Mouse (Mus musculus) liver, embryonic 12.5 days (tissue): Measurements from ENCODE around the gene Cyct. TPM values are rescaled to one million over a fixed set of nuclear protein-coding genes. Genes with fewer than 3 reads are reported as not detected.
A peak's percentile ranks its signal among the peaks of the same experiment; 100 is the strongest.

ENCODE experiments used
- ATAC-seq: fragments of 200-750 bp; cut with Nextera tagmentation; 2 replicates; pipeline ENCODE4 v1.8.0; 2017; ENCODE audit warnings: moderate number of reproducible peaks, mild to moderate bottlenecking, moderate library complexity
- H3K27ac ChIP-seq: fragments of 300-500 bp; sonication (generic); 2 replicates; pipeline ENCODE4 v1.5.1; 2016; ENCODE audit warnings: mild to moderate bottlenecking
- H3K27me3 ChIP-seq: fragments of 300-500 bp; sonication (generic); replicated peaks from 2 replicates; pipeline ENCODE4 v1.6.1; 2016; ENCODE audit warnings: mild to moderate bottlenecking, moderate library complexity
- H3K36me3 ChIP-seq: fragments of 300-500 bp; sonication (generic); 2 replicates; pipeline ENCODE4 v1.6.1; 2016; ENCODE audit warnings: mild to moderate bottlenecking, moderate library complexity
- H3K4me1 ChIP-seq: fragments of 300-500 bp; sonication (generic); 2 replicates; pipeline ENCODE4 v1.6.1; 2016
- H3K4me2 ChIP-seq: fragments of 300-500 bp; sonication (generic); 2 replicates; pipeline ENCODE4 v1.6.1; 2016; ENCODE audit warnings: mild to moderate bottlenecking, moderate library complexity
- H3K4me3 ChIP-seq: fragments of 300-500 bp; sonication (generic); 2 replicates; pipeline ENCODE4 v1.5.1; 2016; ENCODE audit warnings: mild to moderate bottlenecking, moderate library complexity
- H3K9ac ChIP-seq: fragments of 300-500 bp; sonication (generic); 2 replicates; pipeline ENCODE4 v1.6.1; 2016; ENCODE audit warnings: mild to moderate bottlenecking, moderate library complexity
- H3K9me3 ChIP-seq: fragments of 300-500 bp; sonication (generic); replicated peaks from 2 replicates; pipeline ENCODE4 v1.6.1; 2016; ENCODE audit warnings: mild to moderate bottlenecking, moderate library complexity
- whole genome bisulfite sequencing: fragments of 180-500 bp; shearing (Covaris S2); methylation state at CpG from one replicate; pipeline ENCODE4 v1.1.7; 2016; ENCODE audit not compliant: insufficient replicate concordance; 5-methylcytosine and 5-hydroxymethylcytosine counted together
- polyA plus RNA-seq: library from polyadenylated mRNA; unstranded; fragments of >200 nt; fragmentation: Nextera tagmentation; extraction: Ambion mirVana; gene quantifications from 2 replicates; pipeline ENCODE4 v1.2.1, GENCODE M21; 2016

Cyct gene
- polyA plus RNA-seq = not detected in 2 replicates

GRCm38 (mm10) chr2:76360226-76360625 is at the start of gene Cyct:
TSS of gene Cyct (minus strand) at chr2:76360450.
- no peak within 1 kb of the TSS for H3K27ac ChIP-seq
- H3K36me3 ChIP-seq = no peaks in the 10 kb centered on the region
- no peaks in the 10 kb centered on the region for H3K4me1 ChIP-seq
- WGBS = 74% methylated on average over 11 of the region's 11 CpGs
- H3K4me3 ChIP-seq = no peak within 1 kb of the TSS
- no peaks in the 10 kb centered on the region for H3K27me3 ChIP-seq
- no peaks in the 10 kb centered on the region for H3K9me3 ChIP-seq
- no peak within 1 kb of the TSS for H3K9ac ChIP-seq
- no peak within 1 kb of the TSS for H3K4me2 ChIP-seq
- no peak for ATAC-seq

GRCm38 (mm10) chr2:76409986-76410385 is 49.7 kb upstream of the Cyct start:
- H3K4me1 ChIP-seq = 0 out of 2 replicates have a peak, but pooled peaks cover 13% of the 10 kb centered on the region

GRCm38 (mm10) chr2:76409526-76409925 is 49.3 kb upstream of the Cyct start:
- WGBS = 32% methylated on average over 1 of the region's 1 CpGs
- peaks cover 52% of the 10 kb centered on the region for H3K27me3 ChIP-seq
- no peaks in the 10 kb centered on the region for H3K36me3 ChIP-seq
- H3K4me1 ChIP-seq = 0 out of 2 replicates have a peak, but pooled peaks cover 13% of the 10 kb centered on the region
- H3K27ac ChIP-seq = no peak overlapping the region
- ATAC-seq = no peak
- H3K4me2 ChIP-seq = no peak overlapping the region
- no peak overlapping the region for H3K4me3 ChIP-seq
- no peaks in the 10 kb centered on the region for H3K9me3 ChIP-seq
- H3K9ac ChIP-seq = no peak overlapping the region

More at GRCm38 (mm10) chr2:76409986-76410385, 49.7 kb upstream of the Cyct start:
- Histone ChIP-seq H3K27ac (no peak overlapping the region), H3K4me3 (no peak overlapping the region), H3K9ac (no peak overlapping the region), H3K27me3 (peaks cover 47% of the 10 kb centered on the region), H3K9me3 (no peaks in the 10 kb centered on the region), H3K36me3 (no peaks in the 10 kb centered on the region), H3K4me2 (no peak overlapping the region)
- ATAC-seq = no peak
- WGBS = 58% methylated on average over 2 of the region's 2 CpGs

GRCm38 (mm10) chr2:76406937-76407441 is 46.7 kb upstream of the Cyct start:
- WGBS = under 1% methylated on average over 49 of the region's 49 CpGs
- H3K27me3 ChIP-seq = peaks cover 72% of the 10 kb centered on the region
- 0 out of 2 replicates have a peak, but pooled peaks cover 13% of the 10 kb centered on the region for H3K4me1 ChIP-seq
- ATAC-seq = peak; percentile 50; the same call in 1 of the 2 replicates
- H3K9ac ChIP-seq = peak overlapping the region; percentile 60
- peak overlapping the region; percentile 62 for H3K4me3 ChIP-seq
- no peak overlapping the region for H3K27ac ChIP-seq
- peak overlapping the region; percentile 75 for H3K4me2 ChIP-seq
- H3K36me3 ChIP-seq = no peaks in the 10 kb centered on the region
- no peaks in the 10 kb centered on the region for H3K9me3 ChIP-seq

- ATAC-seq = peak; percentile 73
- Histone ChIP-seq H3K36me3 (no peaks in the 10 kb centered on the region), H3K4me3 (peak within 1 kb of the TSS; percentile 62), H3K4me1 (0 out of 2 replicates have a peak, but pooled peaks cover 13% of the 10 kb centered on the region), H3K4me2 (peak within 1 kb of the TSS; percentile 75), H3K9ac (peak within 1 kb of the TSS; percentile 60), H3K9me3 (no peaks in the 10 kb centered on the region), H3K27me3 (peaks cover 72% of the 10 kb centered on the region), H3K27ac (no peak within 1 kb of the TSS)
- under 1% methylated on average over 71 of the region's 89 CpGs for WGBS
Observed at GRCm38 (mm10) chr2:76406151-76406936, 46.1 kb upstream of the Cyct start, which contains the start of gene Osbpl6. TSS of gene Osbpl6 (plus strand) at chr2:76406508.

- 4% methylated on average over 15 of the region's 15 CpGs for WGBS
- H3K9ac ChIP-seq = peak overlapping the region; percentile 60
- peak overlapping the region; percentile 75 for H3K4me2 ChIP-seq
- peak; percentile 17; the same call in 1 of the 2 replicates for ATAC-seq
- peak overlapping the region; percentile 62 for H3K4me3 ChIP-seq
- H3K36me3 ChIP-seq = no peaks in the 10 kb centered on the region
- no peaks in the 10 kb centered on the region for H3K9me3 ChIP-seq
- H3K27ac ChIP-seq = no peak overlapping the region
- H3K27me3 ChIP-seq = peaks cover 69% of the 10 kb centered on the region
- H3K4me1 ChIP-seq = 0 out of 2 replicates have a peak, but pooled peaks cover 13% of the 10 kb centered on the region
Observed at GRCm38 (mm10) chr2:76405596-76406150, 45.4 kb upstream of the Cyct start.

- peaks cover 27% of the 10 kb centered on the region for H3K27me3 ChIP-seq
- H3K4me3 ChIP-seq = no peak overlapping the region
- no peak for ATAC-seq
- no peak overlapping the region for H3K4me2 ChIP-seq
- no peaks in the 10 kb centered on the region for H3K4me1 ChIP-seq
- no peaks in the 10 kb centered on the region for H3K36me3 ChIP-seq
- H3K9me3 ChIP-seq = no peaks in the 10 kb centered on the region
- H3K27ac ChIP-seq = no peak overlapping the region
- no peak overlapping the region for H3K9ac ChIP-seq
Observed at GRCm38 (mm10) chr2:76400178-76400577, 39.9 kb upstream of the Cyct start.

- H3K9ac ChIP-seq = no peak overlapping the region
- H3K27me3 ChIP-seq = no peaks in the 10 kb centered on the region
- no peak overlapping the region for H3K4me3 ChIP-seq
- H3K27ac ChIP-seq = no peak overlapping the region
- ATAC-seq = no peak
- H3K36me3 ChIP-seq = peaks cover 52% of the 10 kb centered on the region
- no peak overlapping the region for H3K4me2 ChIP-seq
- no peaks in the 10 kb centered on the region for H3K4me1 ChIP-seq
- no peaks in the 10 kb centered on the region for H3K9me3 ChIP-seq
Observed at GRCm38 (mm10) chr2:76386531-76386930, 26.3 kb upstream of the Cyct start.

- Histone ChIP-seq H3K9ac (no peak overlapping the region), H3K36me3 (peaks cover 90% of the 10 kb centered on the region), H3K9me3 (no peaks in the 10 kb centered on the region), H3K4me3 (no peak overlapping the region), H3K4me1 (no peaks in the 10 kb centered on the region), H3K27me3 (no peaks in the 10 kb centered on the region), H3K4me2 (no peak overlapping the region), H3K27ac (no peak overlapping the region)
- no peak for ATAC-seq
- WGBS = 92% methylated on average over 19 of the region's 19 CpGs
Observed at GRCm38 (mm10) chr2:76378646-76379045, 18.4 kb upstream of the Cyct start.

GRCm38 (mm10) chr2:76374544-76375206 is 14.4 kb upstream of the Cyct start:
- Histone ChIP-seq H3K9me3 (no peaks in the 10 kb centered on the region), H3K36me3 (peaks cover 71% of the 10 kb centered on the region), H3K27me3 (no peaks in the 10 kb centered on the region), H3K4me3 (no peak overlapping the region), H3K27ac (no peak overlapping the region), H3K4me2 (no peak overlapping the region), H3K9ac (no peak overlapping the region), H3K4me1 (peaks cover 22% of the 10 kb centered on the region)
- no peak for ATAC-seq
- WGBS = 86% methylated on average over 6 of the region's 6 CpGs

GRCm38 (mm10) chr2:76372244-76372643 is 12.0 kb upstream of the Cyct start:
- Histone ChIP-seq H3K4me3 (no peak overlapping the region), H3K27ac (0 out of 2 replicates have a peak overlapping the region, but pooled peaks have one; percentile 7), H3K4me1 (peaks cover 33% of the 10 kb centered on the region)

GRCm38 (mm10) chr2:76370656-76370922 is 10.3 kb upstream of the Cyct start:
- H3K4me3 ChIP-seq = peak overlapping the region; percentile 97
- WGBS = under 1% methylated on average over 7 of the region's 7 CpGs
- no peaks in the 10 kb centered on the region for H3K9me3 ChIP-seq
- H3K27me3 ChIP-seq = no peaks in the 10 kb centered on the region
- H3K36me3 ChIP-seq = peaks cover 34% of the 10 kb centered on the region
- H3K4me1 ChIP-seq = peaks cover 33% of the 10 kb centered on the region
- H3K4me2 ChIP-seq = peak overlapping the region; percentile 94
- H3K27ac ChIP-seq = peak overlapping the region; percentile 94; the same call in 1 of the 2 replicates
- peak; percentile 42 for ATAC-seq
- peak overlapping the region; percentile 90 for H3K9ac ChIP-seq

More at GRCm38 (mm10) chr2:76372244-76372643, 12.0 kb upstream of the Cyct start:
- no peaks in the 10 kb centered on the region for H3K27me3 ChIP-seq
- H3K9me3 ChIP-seq = no peaks in the 10 kb centered on the region
- H3K36me3 ChIP-seq = peaks cover 47% of the 10 kb centered on the region
- peak overlapping the region; percentile 94; the same call in 1 of the 2 replicates for H3K4me2 ChIP-seq
- WGBS = 29% methylated on average over 4 of the region's 4 CpGs
- no peak overlapping the region for H3K9ac ChIP-seq
- ATAC-seq = peak; percentile 72
